Mouse (Mus musculus) hindbrain, embryonic 11.5 days (tissue): ENCODE measurements at regions not wholly inside any gene's neighbourhood (a gene's known extent, or its start where the extent isn't known, plus 50 kb on each side); places are given as distances from the start of the nearest gene placed in this dataset.

Experiments
- ATAC-seq: fragments of 200-750 bp; cut with Nextera tagmentation; 2 replicates; pipeline ENCODE4 v1.8.0; 2017; ENCODE audit warnings: mild to moderate bottlenecking, moderate TSS enrichment, moderate library complexity; ENCODE audit not compliant: low FRiP score
- DNase-seq: peaks from one replicate; pipeline ENCODE4 v3.0.0-alpha.2; 2015; ENCODE audit warnings: low spot score
- H3K27ac ChIP-seq: fragments of 300-500 bp; sonication (generic); 2 replicates; pipeline ENCODE4 v1.5.1; 2014; ENCODE audit warnings: mild to moderate bottlenecking, low read depth, low read length
- H3K27me3 ChIP-seq: fragments of 300-500 bp; sonication (generic); 2 replicates; pipeline ENCODE4 v1.6.1; 2014; ENCODE audit warnings: mild to moderate bottlenecking, low read length, moderate library complexity, mixed read lengths; ENCODE audit not compliant: control insufficient read depth, insufficient read depth
- H3K36me3 ChIP-seq: fragments of 300-500 bp; sonication (generic); 2 replicates; pipeline ENCODE4 v1.6.1; 2014; ENCODE audit warnings: mild to moderate bottlenecking, low read length, moderate library complexity, mixed read lengths; ENCODE audit not compliant: control insufficient read depth, insufficient read depth
- H3K4me1 ChIP-seq: fragments of 300-500 bp; sonication (generic); replicated peaks from 2 replicates; pipeline ENCODE4 v1.6.1; 2014; ENCODE audit warnings: low read length, mixed read lengths; ENCODE audit not compliant: control insufficient read depth, insufficient read depth
- H3K4me2 ChIP-seq: fragments of 300-500 bp; sonication (generic); replicated peaks from 2 replicates; pipeline ENCODE4 v1.6.1; 2014; ENCODE audit warnings: mild to moderate bottlenecking, low read depth, low read length
- H3K4me3 ChIP-seq: fragments of 300-500 bp; sonication (generic); 2 replicates; pipeline ENCODE4 v1.5.1; 2014; ENCODE audit warnings: low read depth, low read length
- H3K9ac ChIP-seq: fragments of 300-500 bp; sonication (generic); 2 replicates; pipeline ENCODE4 v1.6.1; 2014; ENCODE audit warnings: low read depth, low read length
- H3K9me3 ChIP-seq: fragments of 300-500 bp; sonication (generic); 2 replicates; pipeline ENCODE4 v1.6.1; 2016; ENCODE audit warnings: low read length; ENCODE audit not compliant: control insufficient read depth
- WGBS: fragments of 180-500 bp; shearing (Covaris S2); extraction: QIAGEN DNeasy Blood & Tissue Kit; methylation state at CpG from one replicate; pipeline ENCODE4 v1.1.7; 2014; 5-methylcytosine and 5-hydroxymethylcytosine counted together

DNA sequence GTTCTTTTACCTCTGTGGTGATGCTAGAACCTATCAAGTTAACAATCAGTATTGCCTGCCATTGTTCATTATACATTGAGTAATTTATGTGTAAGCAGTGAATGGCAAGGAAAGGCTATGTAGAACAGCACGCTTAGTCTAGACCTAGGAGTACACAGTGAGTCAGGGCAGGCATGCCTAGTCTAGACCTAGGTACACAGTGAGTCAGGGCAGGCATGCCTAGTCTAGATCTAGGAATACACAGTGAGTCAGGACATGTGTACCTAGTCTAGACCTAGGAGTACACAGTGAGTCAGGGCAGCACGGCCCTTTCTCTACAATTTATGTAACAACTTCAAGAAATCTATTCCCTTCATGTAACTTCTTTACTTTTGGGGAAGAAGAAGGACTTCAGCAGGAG, 347.2 kb downstream of the Tmem232 start:
- H3K4me1 ChIP-seq, result no peaks in the 10 kb centered on the region
- H3K27me3 ChIP-seq, result no peaks in the 10 kb centered on the region
- H3K27ac ChIP-seq, result no peak overlapping the region
- H3K4me2 ChIP-seq, result no peak overlapping the region
- WGBS, result 88% methylated on average over 2 of the region's 2 CpGs
- H3K9ac ChIP-seq, result no peak overlapping the region
- no peak for ATAC-seq
- H3K9me3 ChIP-seq, result no peaks in the 10 kb centered on the region
- H3K36me3 ChIP-seq, result no peaks in the 10 kb centered on the region
- H3K4me3 ChIP-seq, result no peak overlapping the region
- no peak for DNase-seq

DNA sequence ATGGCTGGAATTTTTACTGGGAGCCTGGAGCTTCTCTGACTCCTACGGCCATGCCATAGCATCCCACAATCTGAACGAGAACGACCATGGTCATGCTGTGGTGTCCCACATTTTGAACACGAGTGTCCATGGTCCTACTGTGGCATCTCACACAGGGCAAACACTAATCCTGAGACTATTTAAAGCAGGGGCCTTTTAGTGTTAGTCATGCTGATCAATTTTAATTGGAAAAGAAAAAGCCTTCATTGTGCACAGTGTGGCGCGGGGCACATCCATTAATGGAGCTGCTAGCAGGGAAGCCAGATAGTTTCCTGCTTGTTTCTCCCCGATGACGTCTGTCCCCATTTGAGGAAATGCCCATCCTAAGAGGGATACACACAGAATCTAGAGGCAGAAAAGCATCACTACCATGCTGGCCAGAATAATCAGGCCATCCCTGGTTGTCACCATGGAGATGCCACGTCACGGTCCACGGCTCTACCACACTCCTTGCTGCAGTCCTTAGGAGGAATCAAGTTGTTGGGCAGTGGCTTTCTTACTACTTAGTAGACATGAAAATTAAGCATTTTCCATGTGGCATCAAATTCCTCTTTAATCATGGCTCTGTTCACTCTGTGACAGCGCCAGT, 348.0 kb downstream of the Tmem232 start:
- no peak overlapping the region for H3K4me3 ChIP-seq
- H3K27ac ChIP-seq, result no peak overlapping the region
- DNase-seq (no peak), ATAC-seq (peak; percentile 19; the same call in 1 of the 2 replicates)
- no peak overlapping the region for H3K4me2 ChIP-seq
- 81% methylated on average over 12 of the region's 12 CpGs for WGBS
- no peaks in the 10 kb centered on the region for H3K4me1 ChIP-seq
- H3K9me3 ChIP-seq, result no peaks in the 10 kb centered on the region
- H3K27me3 ChIP-seq, result no peaks in the 10 kb centered on the region
- H3K9ac ChIP-seq, result no peak overlapping the region
- no peaks in the 10 kb centered on the region for H3K36me3 ChIP-seq

DNA sequence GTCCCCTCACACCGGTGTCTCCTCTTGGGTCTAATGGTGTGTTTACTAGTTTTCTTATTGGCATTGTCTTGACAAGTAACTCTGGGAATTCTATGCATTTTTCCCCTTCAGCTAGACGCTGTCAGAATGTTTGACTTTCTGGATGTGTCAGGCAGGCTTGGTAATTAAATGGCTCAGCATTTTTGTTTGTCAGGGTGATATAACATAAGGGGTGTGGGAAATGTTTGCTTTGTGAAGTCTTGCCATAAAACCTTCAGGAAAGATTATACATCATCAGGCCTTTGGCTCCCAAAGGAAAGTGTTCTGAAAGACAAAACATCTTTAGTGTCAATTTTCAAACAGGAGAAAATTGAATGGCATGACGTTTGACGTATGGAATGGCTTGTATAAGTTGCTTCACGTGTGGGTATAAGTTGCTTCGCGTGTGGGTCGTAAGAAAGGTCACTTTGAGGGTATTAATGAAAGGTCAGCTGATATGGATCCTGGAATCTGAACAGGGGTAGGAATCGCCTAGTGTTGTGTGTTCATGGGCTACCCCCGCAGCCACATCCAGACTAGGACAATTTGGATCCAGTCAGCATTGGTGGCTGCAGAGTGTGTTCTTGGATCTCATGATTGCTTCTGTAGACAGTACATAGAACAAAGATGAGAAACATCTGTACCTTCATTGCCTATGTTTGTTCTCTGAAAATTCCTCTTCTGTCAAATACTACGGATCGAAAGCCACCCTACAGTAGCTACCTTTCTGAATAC, 349.6 kb downstream of the Tmem232 start:
- H3K9ac ChIP-seq, result no peak overlapping the region
- H3K27me3 ChIP-seq, result no peaks in the 10 kb centered on the region
- ATAC-seq (no peak), DNase-seq (no peak)
- no peaks in the 10 kb centered on the region for H3K4me1 ChIP-seq
- H3K4me3 ChIP-seq, result no peak overlapping the region
- H3K9me3 ChIP-seq, result no peaks in the 10 kb centered on the region
- H3K36me3 ChIP-seq, result no peaks in the 10 kb centered on the region
- WGBS, result 81% methylated on average over 12 of the region's 12 CpGs
- no peak overlapping the region for H3K27ac ChIP-seq
- no peak overlapping the region for H3K4me2 ChIP-seq

DNA sequence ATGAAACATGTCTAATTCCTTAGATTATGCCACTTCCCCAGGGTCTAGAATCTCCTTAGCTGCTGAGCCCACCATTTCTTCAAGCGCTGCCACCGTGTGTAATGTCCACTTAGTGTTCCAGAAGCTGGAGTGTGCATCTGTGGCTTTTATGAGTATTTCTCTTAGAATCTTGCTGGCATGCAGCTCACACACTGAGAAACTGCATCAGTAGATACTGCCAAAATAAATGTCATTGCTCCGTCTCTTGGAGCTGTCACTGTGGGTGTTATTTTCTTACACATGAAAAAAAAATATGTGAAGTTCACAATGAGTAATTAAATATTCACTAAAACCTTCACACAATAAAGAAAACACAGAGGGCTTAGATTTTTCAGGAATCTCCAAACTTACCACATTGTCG, 345.3 kb upstream of the 4930583I09Rik start:
- WGBS, result 83% methylated on average over 4 of the region's 4 CpGs
- no peak for DNase-seq
- no peak overlapping the region for H3K4me3 ChIP-seq

DNA sequence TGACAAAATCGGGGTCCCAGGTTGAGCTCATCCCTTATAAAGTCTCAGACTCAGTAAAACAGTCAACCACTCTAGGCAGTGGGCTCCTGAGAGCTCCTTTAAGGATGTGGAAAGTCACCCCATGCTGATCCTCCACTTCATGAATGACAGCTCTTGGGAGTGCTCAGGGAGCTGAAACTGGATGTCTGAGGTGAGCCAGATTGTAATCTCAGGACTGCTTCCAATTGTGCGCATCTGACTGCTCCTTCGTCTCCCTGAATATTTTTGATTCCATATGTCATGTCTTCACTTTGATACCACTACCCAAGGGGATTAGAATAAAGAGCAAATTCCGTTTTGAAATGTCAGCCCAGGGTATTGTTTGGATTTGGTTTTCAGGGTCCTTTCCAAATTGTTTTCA, 339.9 kb upstream of the 4930583I09Rik start:
- DNase-seq (no peak), ATAC-seq (no peak)
- H3K9ac ChIP-seq, result no peak overlapping the region
- H3K4me3 ChIP-seq, result no peak overlapping the region
- no peaks in the 10 kb centered on the region for H3K27me3 ChIP-seq
- no peaks in the 10 kb centered on the region for H3K4me1 ChIP-seq
- WGBS, result 76% methylated on average over 4 of the region's 4 CpGs
- H3K36me3 ChIP-seq, result no peaks in the 10 kb centered on the region
- no peak overlapping the region for H3K27ac ChIP-seq
- no peaks in the 10 kb centered on the region for H3K9me3 ChIP-seq
- no peak overlapping the region for H3K4me2 ChIP-seq

More for the DNA sequence above, 345.3 kb upstream of the 4930583I09Rik start:
- no peak overlapping the region for H3K27ac ChIP-seq
- no peak overlapping the region for H3K4me2 ChIP-seq
- H3K9me3 ChIP-seq, result no peaks in the 10 kb centered on the region
- H3K27me3 ChIP-seq, result no peaks in the 10 kb centered on the region
- H3K9ac ChIP-seq, result no peak overlapping the region
- no peaks in the 10 kb centered on the region for H3K4me1 ChIP-seq
- no peak for ATAC-seq
- H3K36me3 ChIP-seq, result no peaks in the 10 kb centered on the region

DNA sequence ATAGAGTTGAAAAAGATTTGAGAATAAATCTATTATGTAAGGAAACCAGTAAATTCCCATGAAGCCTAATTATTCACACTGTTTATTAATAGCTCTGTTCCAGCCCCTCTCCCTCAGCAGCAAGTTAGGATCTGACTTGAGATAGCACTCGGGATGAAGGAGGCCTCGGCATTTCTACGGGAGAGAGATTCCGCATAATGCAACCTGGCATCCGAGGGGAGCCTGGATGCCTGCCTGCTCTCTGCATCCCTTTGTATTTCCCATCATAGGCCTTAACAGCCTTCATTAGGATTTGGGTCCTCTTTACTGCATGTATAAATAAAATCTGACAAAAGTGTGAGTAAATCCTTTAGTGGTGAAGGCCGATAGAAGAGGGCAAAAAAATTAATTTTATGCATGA, 338.2 kb upstream of the 4930583I09Rik start:
- WGBS, result 89% methylated on average over 6 of the region's 6 CpGs
- ATAC-seq, result no peak

DNA sequence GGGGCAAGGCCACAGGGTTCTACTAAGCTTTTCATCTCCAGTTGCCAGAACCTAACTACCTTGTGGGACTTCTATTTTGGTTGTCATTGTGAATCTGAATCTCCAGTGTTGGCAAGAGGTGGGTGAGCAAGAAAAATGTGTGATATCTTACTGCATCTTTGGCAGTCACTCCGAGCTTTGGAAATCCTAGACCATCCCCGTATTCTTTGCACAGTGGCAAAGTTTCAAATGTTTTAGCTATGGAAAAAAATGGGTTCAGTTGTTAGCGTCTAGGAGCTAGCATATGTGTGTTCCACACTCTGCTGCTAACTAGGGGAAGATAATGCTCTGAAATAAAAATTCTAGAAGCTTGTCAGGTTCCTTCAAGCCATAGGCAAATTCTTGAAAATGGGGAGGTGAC, 337.4 kb upstream of the 4930583I09Rik start:
- no peaks in the 10 kb centered on the region for H3K27me3 ChIP-seq
- H3K4me2 ChIP-seq, result no peak overlapping the region
- no peak overlapping the region for H3K4me3 ChIP-seq
- 94% methylated on average over 3 of the region's 3 CpGs for WGBS
- H3K9ac ChIP-seq, result no peak overlapping the region
- DNase-seq, result no peak
- ATAC-seq, result no peak
- no peaks in the 10 kb centered on the region for H3K4me1 ChIP-seq
- H3K27ac ChIP-seq, result no peak overlapping the region
- no peaks in the 10 kb centered on the region for H3K9me3 ChIP-seq
- H3K36me3 ChIP-seq, result no peaks in the 10 kb centered on the region

More for the DNA sequence above, 338.2 kb upstream of the 4930583I09Rik start:
- DNase-seq, result no peak
- Histone ChIP-seq H3K36me3 (no peaks in the 10 kb centered on the region), H3K9me3 (no peaks in the 10 kb centered on the region), H3K9ac (no peak overlapping the region), H3K4me1 (no peaks in the 10 kb centered on the region), H3K4me3 (no peak overlapping the region), H3K27me3 (no peaks in the 10 kb centered on the region), H3K4me2 (no peak overlapping the region), H3K27ac (no peak overlapping the region)

DNA sequence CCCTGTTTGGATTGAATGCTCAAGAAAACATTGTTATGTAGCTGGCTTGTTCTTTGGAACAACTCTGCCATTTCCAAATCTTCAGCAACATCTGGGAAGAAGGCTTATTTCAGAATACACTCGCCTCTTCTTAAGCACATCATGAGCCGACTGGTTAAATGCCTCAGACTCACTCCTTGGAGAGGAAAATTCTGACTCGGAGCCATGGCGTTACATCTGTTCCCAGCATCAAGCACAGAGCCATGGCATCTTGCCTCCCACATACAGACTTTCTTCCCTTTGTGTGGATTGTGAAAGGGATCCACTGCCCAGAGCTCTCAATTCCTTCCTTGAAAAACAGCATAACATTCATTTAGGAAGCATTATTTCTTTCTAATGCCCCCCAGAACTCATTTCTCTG, 334.8 kb upstream of the 4930583I09Rik start:
- Histone ChIP-seq H3K4me3 (no peak overlapping the region), H3K4me2 (no peak overlapping the region), H3K9me3 (no peaks in the 10 kb centered on the region), H3K9ac (no peak overlapping the region), H3K36me3 (no peaks in the 10 kb centered on the region), H3K27ac (no peak overlapping the region), H3K27me3 (no peaks in the 10 kb centered on the region), H3K4me1 (no peaks in the 10 kb centered on the region)
- WGBS, result 84% methylated on average over 4 of the region's 4 CpGs
- no peak for ATAC-seq
- DNase-seq, result no peak

DNA sequence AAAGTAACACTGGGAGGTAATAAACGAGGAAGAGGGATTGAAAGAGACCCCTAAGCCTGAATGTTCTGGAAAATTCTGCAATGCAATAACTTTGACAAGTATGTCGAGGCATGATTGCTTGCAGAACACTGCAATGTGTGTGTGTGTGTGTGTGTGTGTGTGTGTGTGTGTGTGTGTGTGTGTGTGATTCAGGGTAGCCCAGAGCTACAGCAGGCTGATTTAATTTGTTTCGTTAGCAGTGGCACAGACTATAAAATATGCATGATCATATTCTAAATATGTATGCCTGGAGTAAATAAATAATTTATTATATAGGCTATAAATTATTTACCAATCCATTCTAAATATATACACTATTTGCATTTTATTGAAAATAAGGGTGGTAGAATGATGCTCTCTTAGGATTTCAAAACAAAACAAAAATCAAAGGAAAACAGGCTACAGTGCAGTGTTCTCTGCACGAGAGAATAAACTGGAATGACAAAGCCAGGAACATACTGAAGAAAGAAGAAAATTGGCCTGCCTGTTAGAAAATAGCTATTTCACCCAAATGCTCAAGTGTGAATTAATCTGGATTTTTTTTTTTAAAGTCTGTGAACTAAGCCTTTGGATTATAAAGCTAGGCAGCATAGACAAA, 334.2 kb upstream of the 4930583I09Rik start:
- no peak for DNase-seq
- no peak overlapping the region for H3K9ac ChIP-seq
- no peak overlapping the region for H3K4me2 ChIP-seq
- H3K27me3 ChIP-seq, result no peaks in the 10 kb centered on the region
- no peaks in the 10 kb centered on the region for H3K36me3 ChIP-seq
- H3K4me1 ChIP-seq, result no peaks in the 10 kb centered on the region
- 74% methylated on average over 4 of the region's 4 CpGs for WGBS
- H3K9me3 ChIP-seq, result no peaks in the 10 kb centered on the region
- no peak overlapping the region for H3K27ac ChIP-seq
- no peak for ATAC-seq
- no peak overlapping the region for H3K4me3 ChIP-seq
